ENCODE assay signal across 28 mouse cellular contexts in the genomic region with DNA sequence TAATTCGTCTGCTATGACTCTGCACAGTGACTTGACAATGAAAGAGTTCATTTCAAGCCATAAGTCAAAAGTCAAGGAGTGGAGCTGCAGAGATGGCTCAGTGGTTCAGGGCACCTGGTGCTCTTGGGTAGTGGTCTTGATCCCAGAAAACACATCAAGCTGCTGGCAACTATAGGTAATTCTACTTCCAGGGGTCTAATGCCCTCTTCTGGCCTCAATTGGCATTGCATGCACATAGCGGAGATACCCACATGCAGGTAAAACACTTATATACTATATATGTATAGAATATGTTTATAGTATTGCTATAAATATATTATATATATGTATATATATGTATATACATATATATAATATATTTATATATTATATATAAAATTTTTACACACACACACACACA.
DNase-seq lines count a peak whose midpoint lies in the region; ATAC-seq and TF ChIP-seq lines count a peak whose summit lies in the region.
"Had no signal": no experiment of that assay in that cellular context is flagged by ENCODE, and none has a peak within 500 bp of the region (broad histone marks: within the 10 kb centered on the region; RNA-seq: fewer than 3 reads in every experiment).

No protein-coding gene starts in this region.

- DNase-seq in kidney, postnatal 0 days (ENCODE audit: low spot score) = no peak
- DNase-seq in kidney, postnatal 4 days = no peak
- no peak for DNase-seq in midbrain, postnatal 0 days (ENCODE audit: low spot score)
- peak; percentile 28 for DNase-seq in ES-E14 (ENCODE audit: low read depth, low spot score)
- peak; percentile 61 for DNase-seq in ZHBTc4 (ENCODE audit: low read depth, low spot score)
- DNase-seq in thymus, postnatal 36 days = no peak
- DNase-seq: adrenal gland, postnatal 36 days; gastrocnemius, adult 2 months; gastrocnemius, postnatal 36 days; heart, adult 18-20 months; heart, postnatal 36 days; kidney, adult 8-10 months; kidney, postnatal 10 days; layer of hippocampus, adult 9-11 months; liver, embryonic 13.5 days; lung, postnatal 36 days; right cerebral cortex, postnatal 14 days; thymus, postnatal 25 days had no signal

- no peaks in the 10 kb centered on the region for H3K36me3 ChIP-seq in kidney, postnatal 0 days (ENCODE audit: insufficient read depth, low read length)
- H3K36me3 ChIP-seq in midbrain, postnatal 0 days (ENCODE audit: insufficient read depth, low read length) = no peaks in the 10 kb centered on the region
- no peaks in the 10 kb centered on the region for H3K36me3 ChIP-seq in midbrain, embryonic 13.5 days
- no peaks in the 10 kb centered on the region for H3K36me3 ChIP-seq in ES-E14 (ENCODE audit: control insufficient read depth, insufficient read depth, low read length, poor library complexity, severe bottlenecking)
- H3K36me3 ChIP-seq: embryonic facial prominence, embryonic 12.5 days; hindbrain, embryonic 13.5 days; liver, embryonic 13.5 days; lung, embryonic 15.5 days; stomach, embryonic 15.5 days had no signal

- H3K4me3 ChIP-seq in kidney, postnatal 0 days (replicated peaks; ENCODE audit: low read depth, low read length) = no peak overlapping the region
- no peak overlapping the region for H3K4me3 ChIP-seq in midbrain, postnatal 0 days (ENCODE audit: low read depth, low read length)
- H3K4me3 ChIP-seq in midbrain, embryonic 13.5 days (replicated peaks) = no peak overlapping the region
- no peak overlapping the region for H3K4me3 ChIP-seq in ES-E14 (ENCODE audit: insufficient read depth in 1 of 2, low read depth in 1 of 2, low read length in 2 of 2, poor library complexity in 1 of 2, severe bottlenecking in 1 of 2)
- H3K4me3 ChIP-seq: embryonic facial prominence, embryonic 12.5 days; gastrocnemius, adult 2 months; hindbrain, embryonic 13.5 days; liver, embryonic 13.5 days; lung, embryonic 15.5 days; stomach, embryonic 15.5 days had no signal

- H3K27ac ChIP-seq in kidney, postnatal 0 days = no peak overlapping the region
- no peak overlapping the region for H3K27ac ChIP-seq in midbrain, postnatal 0 days (ENCODE audit: low read depth, low read length)
- no peak overlapping the region for H3K27ac ChIP-seq in midbrain, embryonic 13.5 days
- no peak overlapping the region for H3K27ac ChIP-seq in ES-E14 (ENCODE audit: insufficient read depth, low read depth, low read length, poor library complexity, severe bottlenecking)
- H3K27ac ChIP-seq: embryonic facial prominence, embryonic 12.5 days; gastrocnemius, adult 2 months; hindbrain, embryonic 13.5 days; liver, embryonic 13.5 days; lung, embryonic 15.5 days; stomach, embryonic 15.5 days had no signal

- no peaks in the 10 kb centered on the region for H3K27me3 ChIP-seq in kidney, postnatal 0 days (ENCODE audit: insufficient read depth, low read length)
- no peaks in the 10 kb centered on the region for H3K27me3 ChIP-seq in midbrain, postnatal 0 days (ENCODE audit: insufficient read depth, low read length)
- H3K27me3 ChIP-seq in midbrain, embryonic 13.5 days = no peaks in the 10 kb centered on the region
- H3K27me3 ChIP-seq: CH12.LX; embryonic facial prominence, embryonic 12.5 days; hindbrain, embryonic 13.5 days; liver, embryonic 13.5 days; lung, embryonic 15.5 days; stomach, embryonic 15.5 days had no signal

- H3K4me1 ChIP-seq in kidney, postnatal 0 days (replicated peaks; ENCODE audit: insufficient read depth, low read length) = no peaks in the 10 kb centered on the region
- no peaks in the 10 kb centered on the region for H3K4me1 ChIP-seq in midbrain, postnatal 0 days (ENCODE audit: insufficient read depth, low read length)
- H3K4me1 ChIP-seq in midbrain, embryonic 13.5 days (replicated peaks) = no peaks in the 10 kb centered on the region
- H3K4me1 ChIP-seq in ES-E14 (ENCODE audit: control insufficient read depth in 2 of 2, insufficient read depth in 2 of 2, low read length in 2 of 2, poor library complexity in 1 of 2) = no peaks in the 10 kb centered on the region
- H3K4me1 ChIP-seq: embryonic facial prominence, embryonic 12.5 days; hindbrain, embryonic 13.5 days; liver, embryonic 13.5 days; lung, embryonic 15.5 days; stomach, embryonic 15.5 days had no signal

- 87% methylated on average over 2 of the region's 2 CpGs for WGBS in kidney, postnatal 0 days
- WGBS in midbrain, postnatal 0 days = 94% methylated on average over 2 of the region's 2 CpGs
- 92% methylated on average over 2 of the region's 2 CpGs for WGBS in midbrain, embryonic 13.5 days

- 0 out of 2 replicates have a peak, but pooled peaks have one; percentile 15 for TF ChIP-seq CTCF in kidney, postnatal 0 days (IDR thresholded peaks at IDR 0.05; ENCODE audit: low read depth)
- peak; percentile 26 for TF ChIP-seq CTCF in midbrain, postnatal 0 days (IDR thresholded peaks at IDR 0.05)

- no peak overlapping the region for H3K9ac ChIP-seq in kidney, postnatal 0 days (ENCODE audit: low read depth, low read length)
- H3K9ac ChIP-seq in midbrain, postnatal 0 days (replicated peaks; ENCODE audit: low read length, poor library complexity, severe bottlenecking) = no peak overlapping the region
- no peak overlapping the region for H3K9ac ChIP-seq in midbrain, embryonic 13.5 days (replicated peaks)
- H3K9ac ChIP-seq in ES-E14 (ENCODE audit: insufficient read depth, low read depth, low read length, poor library complexity, severe bottlenecking) = no peak overlapping the region
- H3K9ac ChIP-seq: embryonic facial prominence, embryonic 12.5 days; hindbrain, embryonic 13.5 days; liver, embryonic 13.5 days; lung, embryonic 15.5 days; stomach, embryonic 15.5 days had no signal

- in situ Hi-C loops in ES-E14 (cut with MboI; ENCODE audit: low sequenced_read_pairs in 2 of 2, unreplicated experiment in 2 of 2) = no loop called here

- no peaks in the 10 kb centered on the region for H3K9me3 ChIP-seq in kidney, postnatal 0 days (replicated peaks; ENCODE audit: low read length)
- H3K9me3 ChIP-seq in midbrain, postnatal 0 days (ENCODE audit: low read length) = no peaks in the 10 kb centered on the region
- H3K9me3 ChIP-seq in midbrain, embryonic 13.5 days = no peaks in the 10 kb centered on the region
- no peaks in the 10 kb centered on the region for H3K9me3 ChIP-seq in ES-E14 (ENCODE audit: control insufficient read depth, insufficient read depth, low read depth, low read length)
- H3K9me3 ChIP-seq: embryonic facial prominence, embryonic 12.5 days; hindbrain, embryonic 13.5 days; liver, embryonic 13.5 days; lung, embryonic 15.5 days; stomach, embryonic 15.5 days had no signal

- ATAC-seq in kidney, postnatal 0 days (replicated peaks; ENCODE audit: low FRiP score, low read depth) = no peak
- ATAC-seq in midbrain, postnatal 0 days (ENCODE audit: low FRiP score) = no peak
- ATAC-seq in midbrain, embryonic 13.5 days = no peak
- ATAC-seq: forebrain, embryonic 14.5 days; intestine, embryonic 16.5 days had no signal

- no peak overlapping the region for H3K4me2 ChIP-seq in kidney, postnatal 0 days (ENCODE audit: low read length)
- H3K4me2 ChIP-seq in midbrain, postnatal 0 days (ENCODE audit: low read depth, low read length, poor library complexity, severe bottlenecking) = no peak overlapping the region
- H3K4me2 ChIP-seq in midbrain, embryonic 13.5 days (replicated peaks) = no peak overlapping the region
- H3K4me2 ChIP-seq: embryonic facial prominence, embryonic 12.5 days; heart, embryonic 11.5 days; hindbrain, embryonic 13.5 days; liver, embryonic 13.5 days; lung, embryonic 15.5 days; midbrain, embryonic 11.5 days; stomach, embryonic 15.5 days had no signal

TF ChIP-seq in ES-E14, 5 proteins besides CTCF, POLR2A, EP300 and RAD21:
- TF ChIP-seq HCFC1 (IDR thresholded peaks at IDR 0.05; ENCODE audit: borderline replicate concordance, insufficient read depth, low read length) (no peak), CHD2 (IDR thresholded peaks at IDR 0.05; ENCODE audit: low read depth, low read length) (no peak), ZNF384 (IDR thresholded peaks at IDR 0.05; ENCODE audit: low read depth, low read length) (no peak), ZC3H11A (IDR thresholded peaks at IDR 0.05; ENCODE audit: borderline replicate concordance, low read depth, low read length) (peak; percentile 65; the same call in 1 of the 2 replicates)

Comparison
In these comparisons a context has a peak if more than half of its experiments do, and no peak if none do; other contexts are left out.
1. DNase-seq: peak in ES-E14 (single experiment) and ZHBTc4 (single experiment); none in kidney, postnatal 0 days (single experiment), kidney, postnatal 4 days (0 of 2), midbrain, postnatal 0 days (single experiment) and thymus, postnatal 36 days (0 of 2).